Mouse (Mus musculus) ES-E14 (cell line): ENCODE data around the gene Zc3h12c. TPM values are rescaled to one million over a fixed set of nuclear protein-coding genes. Genes with fewer than 3 reads are reported as not detected.

Experiments used
- DNase-seq: peaks from one replicate; pipeline ENCODE4 v3.0.0-alpha.2; 2013; ENCODE audit warnings: low read depth, low spot score
- H3K27ac ChIP-seq: 2 replicates; pipeline ENCODE4 v1.5.1; 2012; ENCODE audit warnings: low read depth, mild to moderate bottlenecking, low read length, moderate library complexity, mixed read lengths; ENCODE audit not compliant: poor library complexity, insufficient read depth, severe bottlenecking
- H3K36me3 ChIP-seq: 2 replicates; pipeline ENCODE4 v1.6.1; 2012; ENCODE audit warnings: mild to moderate bottlenecking, low read length, moderate library complexity, mixed read lengths; ENCODE audit not compliant: control insufficient read depth, poor library complexity, insufficient read depth, severe bottlenecking
- H3K4me1 ChIP-seq, 2 experiments: fragments of 150-350 bp in 1 of 2; sonication (generic) in 1 of 2; 2 replicates each; pipeline ENCODE4 v1.6.1; 2012; ENCODE audit warnings: low read length in 2 of 2, mild to moderate bottlenecking in 1 of 2, mixed read lengths in 1 of 2; ENCODE audit not compliant: control insufficient read depth in 2 of 2, insufficient read depth in 2 of 2, poor library complexity in 1 of 2
- H3K4me3 ChIP-seq, 2 experiments: fragments of 150-350 bp in 1 of 2; sonication (generic) in 1 of 2; 2 replicates each; pipeline ENCODE4 v1.5.1; 2012; ENCODE audit warnings: low read length in 2 of 2, low read depth in 1 of 2, mild to moderate bottlenecking in 1 of 2, mixed read lengths in 1 of 2; ENCODE audit not compliant: insufficient read depth in 1 of 2, poor library complexity in 1 of 2, severe bottlenecking in 1 of 2
- H3K9ac ChIP-seq: 2 replicates; pipeline ENCODE4 v1.6.1; 2012; ENCODE audit warnings: low read depth, mild to moderate bottlenecking, low read length, mixed read lengths; ENCODE audit not compliant: poor library complexity, insufficient read depth, severe bottlenecking
- H3K9me3 ChIP-seq: fragments of 150-350 bp; sonication (generic); 2 replicates; pipeline ENCODE4 v1.6.1; 2012; ENCODE audit warnings: low read depth, mild to moderate bottlenecking, low read length; ENCODE audit not compliant: control insufficient read depth, insufficient read depth
- CHD2 ChIP-seq: IDR thresholded peaks from 2 replicates; pipeline ENCODE4 v1.6.1; 2014; ENCODE audit warnings: mild to moderate bottlenecking, low read depth, low read length, inconsistent platforms
- HCFC1 ChIP-seq: IDR thresholded peaks from 2 replicates; pipeline ENCODE4 v1.6.1; 2012; ENCODE audit warnings: low read length, inconsistent platforms, borderline replicate concordance; ENCODE audit not compliant: insufficient read depth
- MAFK ChIP-seq: IDR thresholded peaks from 2 replicates; pipeline ENCODE4 v1.6.1; 2014; ENCODE audit warnings: mild to moderate bottlenecking, low read depth, low read length, inconsistent platforms; ENCODE audit not compliant: insufficient read depth
- ZC3H11A ChIP-seq: IDR thresholded peaks from 2 replicates; pipeline ENCODE4 v1.6.1; 2012; ENCODE audit warnings: low read depth, mild to moderate bottlenecking, inconsistent platforms, low read length, borderline replicate concordance
- ZNF384 ChIP-seq: IDR thresholded peaks from 2 replicates; pipeline ENCODE4 v1.6.1; 2012; ENCODE audit warnings: low read depth, low read length, inconsistent platforms
- in situ Hi-C, 2 experiments: fragments of 600-800 bp; cut with MboI; formaldehyde crosslinking; loops; one replicate each; pipeline ENCODE4 v1.15.1; 2025; ENCODE audit warnings: low sequenced_read_pairs in 2 of 2, inconsistent platforms in 1 of 2; ENCODE audit not compliant: unreplicated experiment in 2 of 2
- total RNA-seq: library from RNA; depleted of rRNA; stranded (reverse); fragments of 300-350 nt; gene quantifications from 2 replicates; pipeline ENCODE4 v1.2.3, GENCODE M21; 2012

Gene Zc3h12c
- total RNA-seq, 1 experiment: 3.0 TPM

DNA sequence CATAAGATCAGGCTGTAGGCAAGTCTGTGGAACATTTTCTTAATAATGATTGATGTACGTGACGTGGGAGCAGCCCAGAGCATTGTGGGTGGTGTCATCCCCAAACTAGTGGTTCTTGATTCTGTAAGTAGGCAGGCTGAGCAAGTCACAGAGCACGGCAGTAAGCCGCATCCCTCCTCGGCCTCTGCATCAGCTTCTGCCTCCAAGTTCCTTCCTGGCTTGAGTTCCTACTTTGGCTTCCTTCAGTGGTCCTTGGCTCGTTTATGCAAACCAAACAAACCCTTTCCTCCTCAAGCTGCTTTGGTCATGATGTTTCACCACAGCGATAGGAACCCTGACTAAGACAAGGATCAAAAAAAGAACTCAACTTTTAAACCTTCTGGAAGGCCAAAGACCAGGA is 14.1 kb downstream of the Zc3h12c start:
- in situ Hi-C loops: no loop called here
- Histone ChIP-seq H3K27ac (no peak overlapping the region), H3K9ac (no peak overlapping the region), H3K9me3 (no peaks in the 10 kb centered on the region), H3K4me3 (no peak overlapping the region), H3K4me1 (no peaks in the 10 kb centered on the region), H3K36me3 (no peaks in the 10 kb centered on the region)
- TF ChIP-seq HCFC1: no peak
- TF ChIP-seq ZNF384: no peak
- TF ChIP-seq ZC3H11A: no peak
- TF ChIP-seq CHD2: no peak
- no peak for TF ChIP-seq MAFK
- no peak for DNase-seq

- H3K27ac ChIP-seq: no peak overlapping the region
- no peak for DNase-seq
- TF ChIP-seq CHD2 (no peak), ZNF384 (no peak), ZC3H11A (no peak), HCFC1 (no peak), MAFK (no peak)
- H3K9ac ChIP-seq: no peak overlapping the region
- no peaks in the 10 kb centered on the region for H3K4me1 ChIP-seq
- H3K4me3 ChIP-seq: no peak overlapping the region
- H3K9me3 ChIP-seq: no peaks in the 10 kb centered on the region
- in situ Hi-C loops: no loop called here
- no peaks in the 10 kb centered on the region for H3K36me3 ChIP-seq
Observed at GRCm38 (mm10) chr9:52152076-52152826, 16.1 kb downstream of the Zc3h12c start.

DNA sequence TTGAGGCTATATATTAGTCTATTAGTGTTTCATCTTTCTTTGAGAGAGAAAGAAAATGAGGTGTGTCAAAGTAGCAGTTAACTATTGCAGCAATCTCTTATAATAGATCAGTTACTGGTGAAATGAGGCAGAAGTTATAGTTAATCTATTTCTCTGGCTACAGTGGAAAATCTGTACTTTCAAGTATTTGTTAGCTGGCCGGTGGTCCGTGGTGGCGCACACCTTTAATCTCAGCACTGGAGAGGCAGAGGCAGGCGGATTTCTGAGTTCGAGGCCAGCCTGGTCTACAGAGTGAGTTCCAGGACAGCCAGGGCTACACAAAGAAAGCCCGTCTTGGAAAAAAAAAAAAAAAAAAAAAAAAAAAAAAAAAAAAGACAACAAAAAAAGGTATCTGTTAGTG is 18.6 kb downstream of the Zc3h12c start:
- Histone ChIP-seq H3K4me1 (no peaks in the 10 kb centered on the region), H3K9me3 (no peaks in the 10 kb centered on the region), H3K36me3 (no peaks in the 10 kb centered on the region), H3K4me3 (no peak overlapping the region), H3K27ac (no peak overlapping the region), H3K9ac (no peak overlapping the region)
- DNase-seq: no peak
- TF ChIP-seq HCFC1: no peak
- no peak for TF ChIP-seq CHD2
- in situ Hi-C loops: no loop called here

DNA sequence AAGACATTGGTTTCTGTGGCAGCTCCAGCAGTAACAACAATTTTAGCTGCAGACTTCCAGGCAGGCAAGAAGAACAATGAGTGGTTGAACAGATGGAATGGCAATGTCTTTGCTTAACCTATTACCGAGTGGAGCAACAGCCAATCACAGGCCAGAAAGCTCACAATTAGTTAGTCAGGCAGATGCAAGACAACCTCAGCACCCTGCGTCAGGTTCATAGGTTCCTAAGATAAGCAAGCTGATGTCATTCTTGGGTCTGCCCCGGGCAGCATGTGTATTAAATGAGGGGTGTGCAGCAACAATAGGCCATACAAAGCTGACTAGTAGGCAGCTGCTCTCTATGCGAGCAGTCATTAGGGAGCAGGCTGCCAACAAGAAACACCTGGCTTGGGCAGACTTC is 19.1 kb downstream of the Zc3h12c start:
- no peak overlapping the region for H3K27ac ChIP-seq
- H3K9ac ChIP-seq: no peak overlapping the region
- in situ Hi-C loops: no loop called here
- no peaks in the 10 kb centered on the region for H3K36me3 ChIP-seq
- no peak for DNase-seq
- no peak overlapping the region for H3K4me3 ChIP-seq
- H3K4me1 ChIP-seq: no peaks in the 10 kb centered on the region
- no peaks in the 10 kb centered on the region for H3K9me3 ChIP-seq
- no peak for TF ChIP-seq ZC3H11A
- no peak for TF ChIP-seq ZNF384
- no peak for TF ChIP-seq MAFK
- TF ChIP-seq HCFC1: no peak
- TF ChIP-seq CHD2: no peak

DNA sequence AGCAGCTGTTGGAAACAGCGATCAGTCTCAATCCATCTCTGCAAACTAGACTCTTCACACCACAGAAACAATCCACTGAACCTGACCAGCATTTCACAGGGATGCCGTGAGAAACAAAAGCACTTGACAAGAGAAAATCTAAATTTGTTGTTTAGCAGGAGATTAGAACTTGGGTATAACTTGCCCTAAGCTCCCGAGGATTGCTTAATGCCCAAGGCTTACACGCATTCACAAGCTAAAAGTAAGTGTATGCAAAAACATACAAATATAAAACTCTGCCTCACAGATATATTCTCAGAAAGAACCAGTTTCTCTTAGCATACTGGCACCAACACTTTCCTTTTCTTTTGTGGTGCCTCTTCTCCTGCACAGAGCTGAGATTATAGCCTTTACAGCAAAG is 19.5 kb downstream of the Zc3h12c start:
- H3K36me3 ChIP-seq: no peaks in the 10 kb centered on the region
- TF ChIP-seq HCFC1 (no peak), CHD2 (no peak), MAFK (no peak), ZNF384 (no peak), ZC3H11A (no peak)
- H3K27ac ChIP-seq: no peak overlapping the region
- no peak overlapping the region for H3K9ac ChIP-seq
- H3K4me1 ChIP-seq: no peaks in the 10 kb centered on the region
- DNase-seq: no peak
- H3K4me3 ChIP-seq: no peak overlapping the region
- in situ Hi-C loops: no loop called here
- no peaks in the 10 kb centered on the region for H3K9me3 ChIP-seq
